In the genomic region with DNA sequence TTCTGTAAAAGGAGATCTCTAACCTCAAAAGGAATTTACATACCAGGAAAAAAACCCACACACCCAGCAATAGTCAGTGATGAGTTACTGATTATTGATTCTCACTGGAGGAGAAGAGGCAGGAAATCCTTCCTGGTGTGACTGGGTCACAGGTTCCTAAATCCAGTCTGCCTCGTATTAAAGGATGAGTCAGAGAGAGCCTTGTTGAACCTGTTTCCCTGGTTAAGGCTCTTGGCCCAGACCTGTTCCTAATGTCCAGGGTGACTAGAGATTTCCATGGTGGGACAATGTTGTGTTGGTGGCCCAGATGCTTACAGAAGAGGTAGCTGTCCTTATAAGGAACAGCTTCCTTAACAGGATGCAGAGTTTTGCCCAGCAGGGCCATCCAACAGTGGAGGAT, we compare ENCODE assay signal across 23 mouse cellular contexts. TPM values are rescaled to one million over a fixed set of nuclear protein-coding genes. Genes with fewer than 3 reads are reported as not detected.
DNase-seq lines count a peak whose midpoint lies in the region; ATAC-seq and TF ChIP-seq lines count a peak whose summit lies in the region.
"Had no signal": no experiment of that assay in that cellular context is flagged by ENCODE, and none has a peak within 500 bp of the region (broad histone marks: within the 10 kb centered on the region; RNA-seq: fewer than 3 reads in every experiment).

No protein-coding gene starts in this region.

- H3K36me3 ChIP-seq in intestine, embryonic 15.5 days: no peaks in the 10 kb centered on the region
- H3K36me3 ChIP-seq in stomach, postnatal 0 days (ENCODE audit: control insufficient read depth, insufficient read depth, low read length): no peaks in the 10 kb centered on the region
- no peaks in the 10 kb centered on the region for H3K36me3 ChIP-seq in liver, embryonic 11.5 days (ENCODE audit: control insufficient read depth, insufficient read depth, low read length)
- H3K36me3 ChIP-seq: embryonic facial prominence, embryonic 12.5 days; embryonic facial prominence, embryonic 15.5 days; heart, embryonic 10.5 days; hindbrain, embryonic 12.5 days; hindbrain, embryonic 15.5 days had no signal

- peak; percentile 21 to 41 for DNase-seq in urinary bladder, postnatal 36 days (ENCODE audit: low spot score in 2 of 2)
- no peak for DNase-seq in urinary bladder, postnatal 10 days (ENCODE audit: low spot score)
- no peak for DNase-seq in stomach, postnatal 0 days (ENCODE audit: low spot score)
- DNase-seq in liver, embryonic 11.5 days (ENCODE audit: low spot score): no peak
- DNase-seq in right cerebral cortex, postnatal 14 days: no peak
- DNase-seq: adrenal gland, adult 2 months; adrenal gland, postnatal 14 days; cerebellum, adult 11 months; cerebellum, adult 2 months; cerebellum, adult 9-11 months; cerebellum, postnatal 25 days; forebrain, postnatal 0 days; gastrocnemius, adult 2 months; gastrocnemius, postnatal 14 days; heart, adult 2 months had no signal

- ATAC-seq in intestine, embryonic 15.5 days: peak; percentile 71
- ATAC-seq in stomach, postnatal 0 days (ENCODE audit: low FRiP score, low TSS enrichment): peak; percentile 79
- no peak for ATAC-seq in liver, embryonic 11.5 days (replicated peaks; ENCODE audit: low FRiP score)
- ATAC-seq: CD4-positive, CD25-positive, alpha-beta regulatory T cell, adult 4 months; forebrain, embryonic 14.5 days; forebrain, postnatal 0 days had no signal

- TF ChIP-seq EP300 in stomach, postnatal 0 days (optimal IDR thresholded peaks at IDR 0.05): no peak

- H3K9ac ChIP-seq in intestine, embryonic 15.5 days: no peak overlapping the region
- H3K9ac ChIP-seq in stomach, postnatal 0 days (ENCODE audit: low read length): no peak overlapping the region
- no peak overlapping the region for H3K9ac ChIP-seq in liver, embryonic 11.5 days (ENCODE audit: low read depth, low read length)
- H3K9ac ChIP-seq: embryonic facial prominence, embryonic 12.5 days; embryonic facial prominence, embryonic 15.5 days; forebrain, postnatal 0 days; hindbrain, embryonic 12.5 days; hindbrain, embryonic 15.5 days had no signal

- 37% methylated on average over 1 of the region's 1 CpGs for WGBS in intestine, embryonic 15.5 days
- 27% methylated on average over 1 of the region's 1 CpGs for WGBS in stomach, postnatal 0 days
- WGBS in liver, embryonic 11.5 days: 64% methylated on average over 1 of the region's 1 CpGs

- no peaks in the 10 kb centered on the region for H3K27me3 ChIP-seq in intestine, embryonic 15.5 days (replicated peaks)
- no peaks in the 10 kb centered on the region for H3K27me3 ChIP-seq in stomach, postnatal 0 days (ENCODE audit: control insufficient read depth, insufficient read depth, low read length)
- no peaks in the 10 kb centered on the region for H3K27me3 ChIP-seq in liver, embryonic 11.5 days (replicated peaks; ENCODE audit: control insufficient read depth, insufficient read depth, low read length)
- H3K27me3 ChIP-seq: embryonic facial prominence, embryonic 12.5 days; embryonic facial prominence, embryonic 15.5 days; hindbrain, embryonic 12.5 days; hindbrain, embryonic 15.5 days had no signal

- no peak overlapping the region for H3K4me2 ChIP-seq in intestine, embryonic 15.5 days (replicated peaks)
- H3K4me2 ChIP-seq in stomach, postnatal 0 days (replicated peaks; ENCODE audit: low read depth): no peak overlapping the region
- no peak overlapping the region for H3K4me2 ChIP-seq in liver, embryonic 11.5 days
- H3K4me2 ChIP-seq: embryonic facial prominence, embryonic 12.5 days; embryonic facial prominence, embryonic 15.5 days; hindbrain, embryonic 12.5 days; hindbrain, embryonic 15.5 days had no signal

- H3K4me1 ChIP-seq in intestine, embryonic 15.5 days (replicated peaks): no peaks in the 10 kb centered on the region
- H3K4me1 ChIP-seq in stomach, postnatal 0 days (replicated peaks; ENCODE audit: control insufficient read depth, insufficient read depth): no peaks in the 10 kb centered on the region
- no peaks in the 10 kb centered on the region for H3K4me1 ChIP-seq in liver, embryonic 11.5 days (replicated peaks; ENCODE audit: control insufficient read depth, insufficient read depth, low read length)
- H3K4me1 ChIP-seq: embryonic facial prominence, embryonic 12.5 days; embryonic facial prominence, embryonic 15.5 days; heart, embryonic 10.5 days; hindbrain, embryonic 12.5 days; hindbrain, embryonic 15.5 days had no signal

- no peak for TF ChIP-seq CTCF in stomach, postnatal 0 days (IDR thresholded peaks at IDR 0.05; ENCODE audit: low read depth)

- no peak overlapping the region for H3K27ac ChIP-seq in intestine, embryonic 15.5 days
- H3K27ac ChIP-seq in stomach, postnatal 0 days (replicated peaks): peak overlapping the region; percentile 41; the same call in 1 of the 2 replicates
- H3K27ac ChIP-seq in liver, embryonic 11.5 days (ENCODE audit: low read depth, low read length): no peak overlapping the region
- H3K27ac ChIP-seq: embryonic facial prominence, embryonic 12.5 days; embryonic facial prominence, embryonic 15.5 days; gastrocnemius, adult 2 months; heart, adult 2 months; heart, embryonic 10.5 days; hindbrain, embryonic 12.5 days; hindbrain, embryonic 15.5 days had no signal

- no peak overlapping the region for H3K4me3 ChIP-seq in intestine, embryonic 15.5 days (replicated peaks)
- no peak overlapping the region for H3K4me3 ChIP-seq in stomach, postnatal 0 days (ENCODE audit: low read depth, low read length)
- H3K4me3 ChIP-seq in liver, embryonic 11.5 days (ENCODE audit: low read depth, low read length): no peak overlapping the region
- H3K4me3 ChIP-seq: embryonic facial prominence, embryonic 12.5 days; embryonic facial prominence, embryonic 15.5 days; gastrocnemius, adult 2 months; heart, adult 2 months; heart, embryonic 10.5 days; hindbrain, embryonic 12.5 days; hindbrain, embryonic 15.5 days had no signal

- H3K9me3 ChIP-seq in intestine, embryonic 15.5 days: no peaks in the 10 kb centered on the region
- no peaks in the 10 kb centered on the region for H3K9me3 ChIP-seq in stomach, postnatal 0 days (ENCODE audit: control insufficient read depth, low read length)
- H3K9me3 ChIP-seq in liver, embryonic 11.5 days (ENCODE audit: control insufficient read depth, low read length): no peaks in the 10 kb centered on the region
- H3K9me3 ChIP-seq: embryonic facial prominence, embryonic 12.5 days; embryonic facial prominence, embryonic 15.5 days; heart, embryonic 10.5 days; hindbrain, embryonic 12.5 days; hindbrain, embryonic 15.5 days had no signal

RNA-seq across cellular contexts. Expression of gene Zdhhc13, which starts 26.5 kb away (rescaled TPM):
- polyA plus RNA-seq in intestine, embryonic 15.5 days (2015; fragmentation: Nextera tagmentation; extraction: Ambion mirVana): 39.5 and 41.5 TPM in 2 replicates
- polyA plus RNA-seq in stomach, postnatal 0 days (2015; fragmentation: Nextera tagmentation; extraction: Ambion mirVana): 33.3 and 34.0 TPM in 2 replicates
- polyA plus RNA-seq in liver, embryonic 11.5 days (2014; fragmentation: Nextera tagmentation; extraction: Ambion mirVana): 32.1 and 34.3 TPM in 2 replicates

Comparison
In these comparisons a context has a peak if more than half of its experiments do, and no peak if none do; other contexts are left out.
1. DNase-seq: peak in urinary bladder, postnatal 36 days (2 of 2); none in urinary bladder, postnatal 10 days (single experiment), stomach, postnatal 0 days (single experiment), liver, embryonic 11.5 days (single experiment) and right cerebral cortex, postnatal 14 days (single experiment).